Mouse (Mus musculus) heart, adult 2 months (tissue): Measurements from ENCODE around the gene Olfr62. TPM values are rescaled to one million over a fixed set of nuclear protein-coding genes. Genes with fewer than 3 reads are reported as not detected.
A peak's percentile ranks its signal among the peaks of the same experiment; 100 is the strongest.

ENCODE experiments used
- DNase-seq, 2 experiments: peaks; one replicate each; pipeline ENCODE4 v3.0.0; 2021
- H3K27ac ChIP-seq: fragments of 200-600 bp; 2 replicates; pipeline ENCODE4 v1.8.1; 2022
- H3K27me3 ChIP-seq: fragments of 200-500 bp; 2 replicates; pipeline ENCODE4 v1.6.1; 2012; ENCODE audit warnings: mild to moderate bottlenecking, low read length, inconsistent platforms, mixed read lengths; ENCODE audit not compliant: control insufficient read depth, insufficient read depth
- H3K36me3 ChIP-seq: fragments of 200-500 bp; 2 replicates; pipeline ENCODE4 v1.6.1; 2012; ENCODE audit warnings: low read length, inconsistent platforms; ENCODE audit not compliant: control insufficient read depth, insufficient read depth
- H3K4me1 ChIP-seq: fragments of 200-500 bp; 2 replicates; pipeline ENCODE4 v1.6.1; 2011; ENCODE audit warnings: low read length; ENCODE audit not compliant: control insufficient read depth, insufficient read depth
- H3K4me3 ChIP-seq: fragments of 200-600 bp; 2 replicates; pipeline ENCODE4 v1.8.1; 2022
- H3K79me2 ChIP-seq: fragments of 200-500 bp; replicated peaks from 2 replicates; pipeline ENCODE4 v1.6.1; 2012; ENCODE audit warnings: mild to moderate bottlenecking, inconsistent platforms, low read length, moderate library complexity, mixed read lengths; ENCODE audit not compliant: control insufficient read depth, insufficient read depth
- H3K9ac ChIP-seq: fragments of 200-500 bp; 2 replicates; pipeline ENCODE4 v1.6.1; 2012; ENCODE audit warnings: low read depth, mild to moderate bottlenecking, control low read depth, inconsistent platforms, low read length, mixed read lengths
- CTCF ChIP-seq: fragments of 200-600 bp; IDR thresholded peaks from 2 replicates; pipeline ENCODE4 v1.8.1; 2022; ENCODE audit warnings: antibody characterized with exemption, mild to moderate bottlenecking, moderate library complexity
- EP300 ChIP-seq: fragments of 200-500 bp; IDR thresholded peaks from 2 replicates; pipeline ENCODE4 v1.6.1; 2011; ENCODE audit warnings: low read depth, low read length, control low read depth; ENCODE audit not compliant: insufficient read depth
- POLR2A ChIP-seq: fragments of 200-500 bp; IDR thresholded peaks from 2 replicates; pipeline ENCODE4 v1.6.1; 2011; ENCODE audit warnings: mild to moderate bottlenecking, low read depth, low read length, control low read depth; ENCODE audit not compliant: insufficient read depth
- WGBS: fragments of 180-500 bp; shearing (Covaris S2); methylation state at CpG from one replicate; pipeline ENCODE4 v1.1.7; 2018; 5-methylcytosine and 5-hydroxymethylcytosine counted together
- intact Hi-C: fragments of 180-260 bp; cut with DNase I; formaldehyde crosslinking; loops from one replicate; pipeline ENCODE4 v1.15.1; 2025
- long read RNA-seq: library from polyadenylated mRNA; stranded (forward); transcript quantifications from one replicate; pipeline ENCODE4 v2.0.0, GENCODE M21; 2021
- polyA plus RNA-seq: library from polyadenylated mRNA; depleted of rRNA; stranded (reverse); fragments of >200 nt; gene quantifications from 2 replicates; pipeline ENCODE4 v1.2.3, GENCODE M21; 2012; rRNA removed
- total RNA-seq, 2 experiments: library from RNA; stranded (reverse); gene quantifications; 2 replicates each; pipeline ENCODE4 v1.2.3; 2021

Olfr62 gene
- total RNA-seq (not detected), polyA plus RNA-seq (not detected in 2 replicates)
- long read RNA-seq = 0 reads

DNA sequence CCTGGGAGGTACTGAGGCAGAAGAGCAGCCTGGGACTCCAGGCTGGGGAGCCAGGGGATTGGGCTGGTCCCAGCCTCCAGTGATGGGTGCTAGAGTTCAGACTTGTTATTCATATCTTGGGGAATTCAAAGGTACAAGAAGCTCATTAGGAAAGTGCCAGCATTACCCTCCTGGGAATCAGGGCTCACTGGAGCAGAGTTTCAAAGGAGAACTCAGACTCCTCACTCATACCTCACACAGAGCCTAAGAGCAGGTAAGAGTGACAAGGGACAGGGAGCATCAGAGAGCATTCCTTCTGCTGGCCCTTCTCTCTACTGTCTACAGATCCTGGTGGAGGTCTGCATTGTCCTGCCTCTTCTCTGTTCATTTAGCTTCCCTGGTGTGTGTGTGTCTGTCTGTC lies at the start of gene Olfr62:
Gene Olfr62, plus strand, starts transcription at position 301 of the 400 bp plus-strand sequence.
- intact Hi-C loops = no loop called here
- Histone ChIP-seq H3K4me3 (no peak within 1 kb of the TSS), H3K36me3 (no peaks in the 10 kb centered on the region), H3K27ac (no peak within 1 kb of the TSS), H3K4me1 (no peaks in the 10 kb centered on the region), H3K27me3 (no peaks in the 10 kb centered on the region), H3K9ac (no peak within 1 kb of the TSS), H3K79me2 (no peaks in the 10 kb centered on the region)
- DNase-seq = no peak
- TF ChIP-seq EP300 (no peak), CTCF (no peak), POLR2A (no peak)

DNA sequence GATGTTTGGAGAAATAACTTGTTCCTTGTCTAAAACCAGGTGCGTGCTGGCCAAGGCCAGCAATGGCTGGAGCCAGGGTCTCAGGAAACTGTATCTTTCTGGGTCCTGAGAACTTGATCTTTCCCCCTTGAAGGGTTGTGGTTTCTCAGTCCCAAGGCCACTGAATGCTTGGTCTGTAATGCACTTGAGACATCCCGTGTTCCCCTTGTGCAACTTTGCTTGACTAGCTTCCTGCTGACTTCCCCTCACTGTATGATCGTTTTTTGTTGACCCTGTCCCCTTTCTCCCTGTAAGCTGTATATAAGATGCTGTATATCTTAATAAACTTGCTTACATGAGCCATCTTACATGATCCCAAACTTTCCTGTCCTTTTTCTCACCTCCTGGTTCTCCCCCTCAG lies 48.9 kb upstream of the Olfr62 start:
- 61% methylated on average over 3 of the region's 3 CpGs for WGBS
- no peak for TF ChIP-seq EP300
- TF ChIP-seq CTCF = no peak
- no peak for TF ChIP-seq POLR2A
- Histone ChIP-seq H3K4me1 (no peaks in the 10 kb centered on the region), H3K27me3 (no peaks in the 10 kb centered on the region), H3K79me2 (no peaks in the 10 kb centered on the region), H3K36me3 (no peaks in the 10 kb centered on the region), H3K27ac (no peak overlapping the region), H3K9ac (no peak overlapping the region), H3K4me3 (no peak overlapping the region)
- no peak for DNase-seq
- intact Hi-C loops = no loop called here

DNA sequence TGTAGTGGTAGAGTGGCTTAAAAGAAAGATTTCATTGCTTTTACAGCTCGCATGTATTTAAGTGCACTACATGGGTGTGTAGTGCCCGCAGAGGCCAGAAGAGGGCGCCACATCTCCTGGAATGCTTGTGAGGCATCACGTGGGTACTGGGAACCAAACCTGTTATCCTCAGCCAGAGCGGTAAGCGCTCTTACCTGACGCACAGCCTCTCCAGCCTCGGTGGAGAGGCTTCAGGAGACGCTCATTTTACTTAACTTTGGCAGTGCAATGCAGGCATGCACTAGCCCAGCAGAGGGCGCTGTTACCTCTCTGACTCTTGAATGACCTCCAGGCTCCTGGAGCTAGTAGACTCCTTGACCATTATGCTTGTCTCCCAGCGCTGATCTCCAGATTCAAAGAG lies 46.1 kb upstream of the Olfr62 start:
- Histone ChIP-seq H3K4me1 (no peaks in the 10 kb centered on the region), H3K79me2 (no peaks in the 10 kb centered on the region), H3K4me3 (no peak overlapping the region), H3K27ac (no peak overlapping the region), H3K36me3 (no peaks in the 10 kb centered on the region), H3K27me3 (no peaks in the 10 kb centered on the region), H3K9ac (no peak overlapping the region)
- 22% methylated on average over 11 of the region's 11 CpGs for WGBS
- peak in 1 of 2 experiments; percentile 13 for DNase-seq
- intact Hi-C loops = no loop called here
- TF ChIP-seq EP300 = no peak
- TF ChIP-seq CTCF = peak; percentile 65
- no peak for TF ChIP-seq POLR2A

DNA sequence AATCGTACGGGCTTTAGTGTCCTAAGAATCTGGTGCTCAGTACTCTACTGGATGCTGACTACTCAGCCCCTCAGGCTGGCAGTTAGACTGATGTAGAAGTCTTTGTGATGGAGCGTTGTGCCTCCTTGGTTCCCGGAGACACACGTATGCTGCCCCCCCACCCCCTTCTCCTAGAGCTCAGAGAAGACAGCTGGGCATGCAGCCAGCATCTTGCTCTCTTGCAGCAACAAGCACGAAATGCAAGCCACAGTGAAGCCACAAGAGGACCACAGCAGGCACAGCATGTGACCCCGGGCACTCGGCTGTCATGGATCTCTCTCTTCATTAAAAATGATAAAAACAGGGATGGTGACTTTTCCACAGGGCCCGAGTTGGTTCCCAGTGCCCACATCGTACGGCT lies 43.3 kb upstream of the Olfr62 start:
- no peak overlapping the region for H3K4me3 ChIP-seq
- no peaks in the 10 kb centered on the region; the same call in 1 of the 2 replicates for H3K4me1 ChIP-seq
- intact Hi-C loops = no loop called here
- 71% methylated on average over 11 of the region's 11 CpGs for WGBS
- no peaks in the 10 kb centered on the region for H3K79me2 ChIP-seq
- TF ChIP-seq POLR2A (no peak), EP300 (no peak), CTCF (no peak)
- no peak for DNase-seq
- H3K9ac ChIP-seq = no peak overlapping the region
- no peak overlapping the region for H3K27ac ChIP-seq
- no peaks in the 10 kb centered on the region for H3K36me3 ChIP-seq
- H3K27me3 ChIP-seq = no peaks in the 10 kb centered on the region

DNA sequence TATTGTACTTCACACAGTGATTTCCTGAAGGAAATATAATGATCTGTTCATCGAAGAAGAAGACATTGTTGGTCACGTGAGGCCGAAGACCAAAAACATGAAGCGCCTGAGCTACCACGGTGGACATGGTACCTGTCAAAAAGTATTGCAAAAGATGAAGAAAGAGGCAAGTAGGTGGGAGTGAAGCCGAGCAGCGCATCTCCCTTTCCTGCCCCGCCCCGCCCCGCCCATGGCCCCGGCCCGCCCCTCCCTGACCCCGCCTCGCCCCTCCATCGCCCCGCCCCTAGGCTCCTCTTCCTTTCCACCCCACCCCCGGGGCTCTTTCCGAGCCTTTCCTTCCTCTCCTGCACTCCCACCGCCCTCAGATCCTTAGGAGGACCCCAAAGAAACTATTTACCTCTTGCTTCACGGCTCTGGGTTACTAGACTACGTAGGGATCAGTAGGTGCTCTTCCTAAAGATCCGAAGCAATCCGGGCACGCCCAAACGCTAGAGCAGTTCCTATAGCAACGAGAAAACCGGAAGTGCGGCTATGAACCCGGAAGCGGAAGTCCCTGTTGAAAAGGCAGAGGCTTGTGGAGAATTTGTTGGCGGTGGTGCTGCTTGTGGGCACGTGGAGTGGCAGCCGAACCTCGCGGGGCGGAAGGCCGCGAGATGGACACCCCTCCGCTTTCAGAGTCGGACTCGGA lies 38.3 kb upstream of the Olfr62 start, which contains the start of the genes Cfap57 and Ebna1bp2:
Gene Cfap57, minus strand, starts transcription at position 499 of the 688 bp plus-strand sequence.
Gene Ebna1bp2, plus strand, starts transcription at position 521 of the 688 bp plus-strand sequence.
- peak; percentile 90 to 91 for DNase-seq
- intact Hi-C loops = loop anchor here (10.0 kb wide), 1 partner anchor 554 kb away; the partner anchor contains the start of gene Zfp691
- H3K79me2 ChIP-seq = no peaks in the 10 kb centered on the region
- peak within 1 kb of the TSS; percentile 52 for H3K27ac ChIP-seq
- no peaks in the 10 kb centered on the region; the same call in 1 of the 2 replicates for H3K4me1 ChIP-seq
- peak; percentile 71 for TF ChIP-seq POLR2A
- no peak for TF ChIP-seq CTCF
- TF ChIP-seq EP300 = 0 out of 2 replicates have a peak, but pooled peaks have one; percentile 55
- under 1% methylated on average over 41 of the region's 41 CpGs for WGBS
- no peaks in the 10 kb centered on the region for H3K36me3 ChIP-seq
- peak within 1 kb of the TSS; percentile 51 for H3K9ac ChIP-seq
- H3K27me3 ChIP-seq = no peaks in the 10 kb centered on the region
- H3K4me3 ChIP-seq = peak within 1 kb of the TSS; percentile 77

DNA sequence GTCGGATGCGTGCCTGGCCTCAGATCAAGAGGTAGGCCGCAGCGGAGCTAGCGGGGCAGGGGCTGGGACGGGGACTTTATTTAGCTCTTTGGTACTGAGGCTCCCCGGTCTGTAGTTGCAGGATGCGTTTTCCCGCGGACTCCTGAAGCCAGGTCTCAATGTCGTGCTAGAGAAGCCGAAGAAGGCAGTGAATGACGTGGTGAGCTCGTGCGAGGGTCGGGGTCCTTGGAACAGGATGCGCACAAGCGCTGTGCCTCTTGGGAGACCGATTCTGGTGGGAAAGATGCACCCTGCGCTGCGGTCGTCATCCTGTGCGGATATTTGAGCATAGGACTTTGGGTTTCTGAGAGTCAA lies 37.8 kb upstream of the Olfr62 start:
- Histone ChIP-seq H3K79me2 (no peaks in the 10 kb centered on the region), H3K27me3 (no peaks in the 10 kb centered on the region), H3K27ac (peak overlapping the region; percentile 52), H3K4me1 (no peaks in the 10 kb centered on the region; the same call in 1 of the 2 replicates), H3K4me3 (peak overlapping the region; percentile 77), H3K36me3 (no peaks in the 10 kb centered on the region), H3K9ac (peak overlapping the region; percentile 51)
- TF ChIP-seq EP300 = no peak
- no peak for TF ChIP-seq POLR2A
- no peak for DNase-seq
- intact Hi-C loops = loop anchor here (10.0 kb wide), 1 partner anchor 554 kb away; the partner anchor contains the start of gene Zfp691
- under 1% methylated on average over 23 of the region's 23 CpGs for WGBS
